Mouse (Mus musculus): Measurements from ENCODE around the gene Abat. TPM values are rescaled to one million over a fixed set of nuclear protein-coding genes. Genes with fewer than 3 reads are reported as not detected.
A peak's percentile ranks its signal among the peaks of the same experiment; 100 is the strongest.

Abat gene
- total RNA-seq (2021) = 100 to 1,000 TPM; 134 to 137 TPM
- long read RNA-seq, experiment 1, full-length matches to known transcripts = 71 of 107 reads
- long read RNA-seq, experiment 1, partial matches to known transcripts = 32 of 107 reads
- long read RNA-seq, experiment 1, other reads (novel, unspliced or antisense) = 4 of 107 reads
- long read RNA-seq, experiment 2, full-length matches to known transcripts = 84 of 123 reads
- long read RNA-seq, experiment 2, partial matches to known transcripts = 36 of 123 reads
- long read RNA-seq, experiment 2, other reads (novel, unspliced or antisense) = 3 of 123 reads

DNA sequence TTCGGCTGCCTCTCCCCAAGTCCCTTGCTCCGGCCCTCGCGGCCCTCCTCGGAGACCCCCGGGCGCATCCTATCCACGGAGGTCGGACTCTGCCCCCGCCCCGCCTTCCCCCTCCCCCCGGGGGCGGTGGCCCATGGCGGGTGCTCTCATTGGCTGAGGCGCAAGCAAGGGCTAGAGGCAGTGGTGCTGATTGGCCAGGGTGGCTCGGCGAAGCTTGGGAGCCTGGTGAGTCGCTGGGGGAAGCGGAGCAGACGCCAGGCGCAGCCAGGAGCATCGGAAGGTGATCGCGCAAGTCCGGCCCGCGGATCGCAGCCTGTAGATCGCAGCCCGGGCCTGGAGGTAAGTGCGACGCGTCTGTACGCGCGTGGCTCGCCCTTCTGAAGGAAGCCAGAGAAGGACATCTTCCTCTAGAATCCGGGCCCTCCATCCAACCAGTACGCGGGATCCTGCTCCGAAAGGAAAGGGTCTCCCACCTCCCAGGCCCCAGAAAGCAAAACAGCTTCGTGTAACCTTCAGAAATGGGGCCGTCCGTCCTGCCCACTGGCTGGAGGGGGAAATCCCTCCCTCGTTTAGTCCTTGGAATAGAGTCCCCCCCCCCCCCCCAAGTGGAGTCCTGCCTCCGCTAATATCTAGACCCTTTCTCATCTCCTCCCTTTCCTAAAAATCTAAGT, at the start of gene Abat:
Gene Abat (plus strand): TSS at position 194 of the 671 bp plus-strand sequence.
- Histone ChIP-seq H3K27ac (peak within 1 kb of the TSS; percentile 91), H3K4me3 (peak within 1 kb of the TSS; percentile 71)
- TF ChIP-seq CTCF (conservative IDR thresholded peaks at IDR 0.05) = no peak
- DNase-seq (ENCODE audit: low spot score in 2 of 2) = peak; percentile 94 to 96

GRCm38 (mm10) chr16:8470132-8470531, 43.1 kb upstream of the Abat start:
- no peak for DNase-seq (ENCODE audit: low spot score in 2 of 2)
- no peak for TF ChIP-seq CTCF (conservative IDR thresholded peaks at IDR 0.05)
- Histone ChIP-seq H3K4me3 (peak overlapping the region; percentile 91), H3K27ac (peak overlapping the region; percentile 81; the same call in 1 of the 2 replicates)

DNA sequence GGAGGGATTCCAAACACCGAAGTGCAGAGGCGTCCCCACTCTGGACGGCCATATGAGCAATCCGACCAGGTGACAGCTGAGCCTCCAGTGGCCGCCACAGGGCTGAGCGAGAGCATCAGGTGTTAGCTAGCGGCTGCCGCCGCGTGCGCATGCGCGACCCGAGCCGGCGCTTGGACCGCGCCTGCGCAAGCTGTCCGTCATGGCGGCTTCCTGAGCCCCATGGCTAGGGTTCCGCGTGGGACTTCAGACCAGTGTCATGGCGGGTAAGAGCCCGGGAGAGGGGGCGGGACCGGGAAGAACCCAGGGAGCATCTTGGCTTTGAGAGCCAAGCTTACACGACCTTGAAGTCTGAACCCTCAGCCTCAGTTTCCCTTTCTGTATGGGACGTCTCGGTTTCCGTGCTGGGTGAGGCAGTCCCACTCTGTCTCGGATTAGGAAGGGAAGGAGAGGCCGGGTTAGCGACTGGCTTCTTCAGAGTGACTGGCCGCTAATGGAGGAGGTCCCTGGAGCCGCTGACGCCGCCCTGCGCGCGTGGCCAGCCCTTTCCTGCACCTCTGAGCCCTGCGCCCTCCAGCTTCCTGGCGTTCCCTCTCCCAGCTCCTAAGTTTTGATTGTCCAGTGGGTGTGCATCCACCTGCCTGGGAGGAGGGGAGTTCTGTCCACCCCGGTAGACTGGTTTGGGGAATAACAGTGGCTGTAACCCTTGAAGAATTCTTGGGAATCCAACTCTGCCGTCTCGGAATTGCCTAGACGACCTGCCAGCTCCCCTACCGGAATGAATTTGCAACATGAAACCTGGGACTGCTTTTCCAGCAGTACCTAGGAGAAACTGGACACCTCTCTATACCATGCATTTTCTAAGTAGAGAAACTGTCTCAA, 42.4 kb upstream of the Abat start, which contains the start of gene Mettl22:
Gene Mettl22 (plus strand): TSS at position 186 of the 879 bp plus-strand sequence.
- Histone ChIP-seq H3K27ac (peak within 1 kb of the TSS; percentile 81), H3K4me3 (peak within 1 kb of the TSS; percentile 91)
- peak; percentile 86 to 88 for DNase-seq (ENCODE audit: low spot score in 2 of 2)
- TF ChIP-seq CTCF (conservative IDR thresholded peaks at IDR 0.05) = peak; percentile 60

GRCm38 (mm10) chr16:8487396-8488005, 25.7 kb upstream of the Abat start:
- TF ChIP-seq CTCF (conservative IDR thresholded peaks at IDR 0.05) = no peak
- no peak overlapping the region for H3K4me3 ChIP-seq
- DNase-seq (ENCODE audit: low spot score in 2 of 2) = no peak
- H3K27ac ChIP-seq = no peak overlapping the region

DNA sequence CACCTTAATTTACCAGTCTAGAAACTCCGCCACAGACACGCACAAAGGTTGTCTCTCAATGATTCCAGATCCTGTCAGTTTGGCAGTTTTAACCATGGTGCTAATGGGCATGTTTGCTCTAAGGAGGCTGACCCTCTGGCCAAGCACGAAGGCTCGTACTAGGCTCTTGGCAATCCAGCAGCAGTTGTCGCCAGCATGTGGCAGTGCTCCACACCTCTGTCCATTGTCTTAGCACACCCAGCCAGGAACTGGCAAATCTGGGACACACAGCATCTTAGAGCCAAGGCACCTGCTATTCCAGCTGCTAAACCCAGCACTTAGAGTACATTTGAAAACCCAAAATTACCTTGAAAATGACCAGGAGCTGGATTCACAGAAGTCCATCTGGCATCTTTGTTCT, 23.9 kb upstream of the Abat start:
- H3K4me3 ChIP-seq = no peak overlapping the region
- no peak overlapping the region for H3K27ac ChIP-seq
- no peak for TF ChIP-seq CTCF (conservative IDR thresholded peaks at IDR 0.05)
- no peak for DNase-seq (ENCODE audit: low spot score in 2 of 2)

DNA sequence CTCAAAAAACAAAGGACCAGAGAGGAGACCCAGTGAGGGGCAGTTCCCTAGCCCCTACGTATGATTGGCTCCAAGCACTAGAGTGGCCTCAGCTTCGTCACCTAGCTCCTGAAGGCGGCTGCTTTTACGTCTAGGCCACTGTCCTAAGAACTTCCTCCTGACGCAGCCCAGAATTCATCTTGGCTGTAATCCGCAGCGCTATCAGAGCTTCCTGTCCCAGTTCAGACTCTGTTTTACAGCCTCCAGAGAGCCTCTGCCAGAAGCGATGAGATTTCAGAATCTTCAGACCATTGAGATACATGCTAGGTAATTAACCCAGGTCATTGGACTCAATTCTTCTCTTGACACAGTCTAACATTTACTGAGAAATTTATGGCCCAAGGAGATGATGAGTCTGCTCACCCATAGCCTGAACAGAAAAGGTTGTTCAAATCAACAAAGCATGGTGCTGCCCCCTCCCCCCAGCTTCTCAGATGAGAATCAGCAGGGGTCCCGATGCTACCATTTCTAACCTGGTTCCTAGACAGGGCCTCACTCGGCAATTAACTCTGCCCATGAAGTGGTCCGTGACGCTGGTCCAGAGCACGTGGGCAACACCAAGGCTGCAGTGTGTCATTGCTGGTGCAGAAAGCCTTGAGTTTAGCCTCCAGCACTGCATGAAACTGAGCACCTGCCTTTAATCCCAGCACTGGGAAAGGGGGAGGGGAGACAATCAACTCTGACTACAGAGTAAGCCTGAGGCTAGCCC, 21.3 kb upstream of the Abat start:
- Histone ChIP-seq H3K27ac (no peak overlapping the region), H3K4me3 (no peak overlapping the region)
- TF ChIP-seq CTCF (conservative IDR thresholded peaks at IDR 0.05) = no peak
- DNase-seq (ENCODE audit: low spot score in 2 of 2) = no peak

DNA sequence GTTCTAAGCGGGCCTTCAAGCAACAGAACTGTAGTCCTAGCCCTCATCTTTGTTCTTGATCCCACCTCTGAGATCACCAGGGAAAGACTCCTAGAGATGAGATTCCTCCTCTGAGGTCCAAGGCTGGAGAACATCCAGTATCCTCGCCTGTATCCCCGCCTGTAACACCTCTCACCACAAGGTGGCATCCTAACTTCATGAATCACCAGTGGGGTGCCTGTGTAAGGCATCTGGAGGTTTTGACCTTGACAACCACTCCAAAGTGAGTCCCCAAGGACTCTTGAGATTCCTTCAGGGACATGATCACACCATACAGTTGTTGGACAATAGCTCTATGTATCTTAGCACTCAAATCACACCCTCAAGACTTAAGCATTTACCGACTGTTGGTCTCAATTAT, 19.0 kb upstream of the Abat start:
- Histone ChIP-seq H3K27ac (no peak overlapping the region), H3K4me3 (no peak overlapping the region)
- DNase-seq (ENCODE audit: low spot score in 2 of 2) = peak; percentile 42 to 69
- peak; percentile 91 for TF ChIP-seq CTCF (conservative IDR thresholded peaks at IDR 0.05)

DNA sequence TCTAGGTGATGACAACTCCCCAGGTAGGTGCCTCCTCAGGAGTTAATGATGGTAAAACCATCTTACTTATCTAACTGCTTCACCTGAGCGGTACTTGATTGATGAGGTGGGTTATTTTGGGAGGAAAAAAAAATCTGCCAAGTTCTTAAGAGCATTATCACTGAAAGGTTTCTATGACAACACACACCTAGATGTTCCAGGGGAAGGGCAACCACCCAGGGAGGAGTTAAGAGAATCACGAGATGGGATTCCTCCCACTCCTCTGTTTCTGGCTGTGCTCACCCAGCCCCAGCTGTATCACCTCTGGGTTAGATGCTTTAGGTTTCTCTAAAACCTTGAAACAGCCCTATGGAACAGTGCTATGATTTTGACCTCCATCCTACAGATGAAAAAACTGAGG, 16.3 kb upstream of the Abat start:
- Histone ChIP-seq H3K4me3 (no peak overlapping the region), H3K27ac (no peak overlapping the region)
- TF ChIP-seq CTCF (conservative IDR thresholded peaks at IDR 0.05) = no peak
- no peak for DNase-seq (ENCODE audit: low spot score in 2 of 2)

- DNase-seq (ENCODE audit: low spot score in 2 of 2) = no peak
- TF ChIP-seq CTCF (conservative IDR thresholded peaks at IDR 0.05) = no peak
- no peak overlapping the region for H3K27ac ChIP-seq
- no peak overlapping the region for H3K4me3 ChIP-seq
These were observed 9.0 kb upstream of the Abat start for GRCm38 (mm10) chr16:8504271-8504670.

GRCm38 (mm10) chr16:8509894-8510293, 3.3 kb upstream of the Abat start:
- H3K4me3 ChIP-seq = no peak overlapping the region
- TF ChIP-seq CTCF (conservative IDR thresholded peaks at IDR 0.05) = no peak

DNA sequence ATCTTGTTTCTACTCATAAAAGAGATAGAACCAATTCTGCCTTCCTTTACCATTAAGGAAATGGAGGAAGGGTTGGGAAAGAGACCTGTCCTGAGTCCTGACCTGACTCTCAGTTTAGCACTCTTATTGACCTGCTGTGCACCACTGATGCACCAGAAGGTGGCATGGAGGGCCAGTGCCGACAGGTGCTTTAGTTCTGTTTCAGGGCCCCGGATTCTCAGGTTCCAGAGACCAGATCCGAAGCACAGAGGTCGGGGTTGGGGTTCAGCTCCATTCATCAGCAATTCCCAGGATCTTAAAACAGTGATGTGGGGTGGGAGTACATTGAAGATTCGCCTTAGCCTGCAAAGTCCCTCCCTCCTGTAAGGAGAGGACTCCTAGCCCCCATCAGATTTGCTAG, 399 bp upstream of the Abat start:
- DNase-seq (ENCODE audit: low spot score in 2 of 2) = no peak
- Histone ChIP-seq H3K27ac (peak overlapping the region; percentile 58; the same call in 1 of the 2 replicates), H3K4me3 (peak overlapping the region; percentile 71)
- no peak for TF ChIP-seq CTCF (conservative IDR thresholded peaks at IDR 0.05)

More at GRCm38 (mm10) chr16:8509894-8510293, 3.3 kb upstream of the Abat start:
- no peak for DNase-seq (ENCODE audit: low spot score in 2 of 2)
- no peak overlapping the region for H3K27ac ChIP-seq

GRCm38 (mm10) chr16:8514180-8514579, 951 bp downstream of the Abat start:
- Histone ChIP-seq H3K27ac (peak overlapping the region; percentile 91), H3K4me3 (peak overlapping the region; percentile 71)
- DNase-seq (ENCODE audit: low spot score in 2 of 2) = no peak
- TF ChIP-seq CTCF (conservative IDR thresholded peaks at IDR 0.05) = no peak
